Mouse (Mus musculus): ENCODE data around the gene Crocc2.

GRCm38 (mm10) chr1:93236545-93236924, 68.0 kb downstream of the Crocc2 start:
- TF ChIP-seq POLR2A (IDR thresholded peaks at IDR 0.05; ENCODE audit: control insufficient read depth, low read depth, low read length) (no peak), CTCF (IDR thresholded peaks at IDR 0.05; ENCODE audit: control insufficient read depth, insufficient read depth, insufficient replicate concordance, low read depth, low read length) (0 out of 2 replicates have a peak, but pooled peaks have one; percentile 5)
